Mouse (Mus musculus) intestine, embryonic 14.5 days (tissue): ENCODE measurements around the gene Cltc. TPM values are rescaled to one million over a fixed set of nuclear protein-coding genes. Genes with fewer than 3 reads are reported as not detected.

Source experiments
- ATAC-seq: fragments of 200-750 bp; cut with Nextera tagmentation; replicated peaks from 2 replicates; pipeline ENCODE4 v1.8.0; 2017; ENCODE audit warnings: low read depth, moderate number of reproducible peaks, moderate TSS enrichment, moderate library complexity; ENCODE audit not compliant: low FRiP score, low TSS enrichment
- DNase-seq: peaks from one replicate; pipeline ENCODE4 v3.0.0-alpha.2; 2018; ENCODE audit warnings: low spot score
- H3K27ac ChIP-seq: fragments of 300-500 bp; sonication (generic); 2 replicates; pipeline ENCODE4 v1.5.1; 2014; ENCODE audit warnings: low read depth, mild to moderate bottlenecking, control low read depth
- H3K27me3 ChIP-seq: fragments of 300-500 bp; sonication (generic); replicated peaks from 2 replicates; pipeline ENCODE4 v1.6.1; 2014; ENCODE audit warnings: low read length, control low read depth; ENCODE audit not compliant: control insufficient read depth, insufficient read depth
- H3K36me3 ChIP-seq: fragments of 300-500 bp; sonication (generic); 2 replicates; pipeline ENCODE4 v1.6.1; 2014; ENCODE audit warnings: low read length, control low read depth; ENCODE audit not compliant: control insufficient read depth, insufficient read depth
- H3K4me1 ChIP-seq: fragments of 300-500 bp; sonication (generic); replicated peaks from 2 replicates; pipeline ENCODE4 v1.6.1; 2014; ENCODE audit warnings: low read length, control low read depth, mixed read lengths; ENCODE audit not compliant: control insufficient read depth, insufficient read depth
- H3K4me2 ChIP-seq: fragments of 300-500 bp; sonication (generic); 2 replicates; pipeline ENCODE4 v1.6.1; 2014; ENCODE audit warnings: low read length
- H3K4me3 ChIP-seq: fragments of 300-500 bp; sonication (generic); 2 replicates; pipeline ENCODE4 v1.5.1; 2014; ENCODE audit warnings: low read depth, low read length, control low read depth, mixed read lengths
- H3K9ac ChIP-seq: fragments of 300-500 bp; sonication (generic); 2 replicates; pipeline ENCODE4 v1.6.1; 2014; ENCODE audit warnings: mild to moderate bottlenecking, low read length
- H3K9me3 ChIP-seq: fragments of 300-500 bp; sonication (generic); 2 replicates; pipeline ENCODE4 v1.6.1; 2016; ENCODE audit warnings: low read length, control low read depth; ENCODE audit not compliant: control insufficient read depth
- WGBS: fragments of 180-500 bp; shearing (Covaris S2); extraction: QIAGEN DNeasy Blood & Tissue Kit; methylation state at CpG from one replicate; pipeline ENCODE4 v1.1.7; 2014; 5-methylcytosine and 5-hydroxymethylcytosine counted together
- polyA plus RNA-seq: library from polyadenylated mRNA; unstranded; fragments of >200 nt; fragmentation: Nextera tagmentation; extraction: Ambion mirVana; gene quantifications from 2 replicates; pipeline ENCODE4 v1.2.1, GENCODE M21; 2014

Cltc gene
- polyA plus RNA-seq, 1 experiment from 2014 or later, result 177 TPM

DNA sequence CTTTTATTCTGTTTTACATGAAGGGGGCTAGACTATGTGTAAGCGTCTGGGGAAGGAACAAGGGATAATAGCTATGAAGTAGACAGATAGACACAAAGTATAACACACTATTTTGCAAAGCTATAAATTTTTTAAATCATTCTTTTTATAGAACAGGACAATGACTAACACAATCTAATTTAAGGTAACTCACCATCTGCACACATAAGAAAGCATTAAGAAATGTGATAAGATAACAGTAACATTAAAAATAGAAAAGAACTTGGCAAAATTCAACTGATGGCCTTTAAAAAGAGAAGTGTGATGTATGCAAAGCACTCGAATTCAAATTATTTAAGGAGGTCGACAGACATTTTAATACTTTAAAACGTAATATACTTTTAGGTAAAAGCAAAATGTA lies 22.4 kb downstream of the Cltc start:
- 89% methylated on average over 4 of the region's 4 CpGs for WGBS
- Histone ChIP-seq H3K27ac (no peak overlapping the region), H3K4me2 (no peak overlapping the region), H3K4me3 (no peak overlapping the region), H3K27me3 (no peaks in the 10 kb centered on the region), H3K9ac (no peak overlapping the region), H3K4me1 (no peaks in the 10 kb centered on the region; the same call in 1 of the 2 replicates), H3K36me3 (peaks cover 65% of the 10 kb centered on the region), H3K9me3 (no peaks in the 10 kb centered on the region)
- no peak for ATAC-seq
- DNase-seq, result no peak

DNA sequence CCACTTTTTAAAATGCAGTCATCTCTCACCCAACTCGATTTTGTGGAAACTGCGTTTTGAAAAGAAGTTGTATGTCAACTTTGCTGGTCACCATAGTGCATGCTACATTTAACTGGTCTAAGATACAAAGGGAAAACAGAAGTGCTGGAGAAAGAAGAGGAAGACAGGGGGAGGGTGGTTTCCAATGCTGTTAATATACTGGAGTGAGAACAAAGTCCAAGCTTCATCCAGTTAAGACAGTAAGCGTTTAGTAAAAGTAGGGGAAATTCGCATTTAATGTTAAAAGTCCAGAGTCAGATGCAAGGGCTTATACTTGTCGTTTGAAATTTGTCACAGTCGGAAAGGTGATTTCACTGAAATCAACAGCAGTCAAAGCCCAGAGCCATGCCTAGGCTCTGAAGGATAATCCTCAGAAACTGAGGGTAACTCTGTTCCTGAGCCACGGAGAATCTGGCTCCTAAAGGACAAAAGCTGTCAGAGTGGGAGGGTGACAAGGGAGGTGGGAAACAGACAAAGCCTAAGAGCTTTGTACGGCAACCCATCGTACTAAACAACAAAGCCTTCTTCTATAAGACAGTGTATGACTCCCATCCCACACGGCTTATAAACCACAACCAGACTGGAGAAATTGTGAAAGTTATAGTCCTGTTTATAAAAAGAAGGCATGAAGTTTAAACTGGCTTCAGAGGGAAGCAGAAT lies 23.0 kb downstream of the Cltc start:
- Histone ChIP-seq H3K36me3 (peaks cover 70% of the 10 kb centered on the region), H3K4me1 (no peaks in the 10 kb centered on the region; the same call in 1 of the 2 replicates), H3K27ac (no peak overlapping the region), H3K27me3 (no peaks in the 10 kb centered on the region), H3K4me3 (no peak overlapping the region), H3K9me3 (no peaks in the 10 kb centered on the region), H3K4me2 (no peak overlapping the region), H3K9ac (no peak overlapping the region)
- WGBS, result 78% methylated on average over 10 of the region's 10 CpGs
- no peak for DNase-seq
- no peak for ATAC-seq

DNA sequence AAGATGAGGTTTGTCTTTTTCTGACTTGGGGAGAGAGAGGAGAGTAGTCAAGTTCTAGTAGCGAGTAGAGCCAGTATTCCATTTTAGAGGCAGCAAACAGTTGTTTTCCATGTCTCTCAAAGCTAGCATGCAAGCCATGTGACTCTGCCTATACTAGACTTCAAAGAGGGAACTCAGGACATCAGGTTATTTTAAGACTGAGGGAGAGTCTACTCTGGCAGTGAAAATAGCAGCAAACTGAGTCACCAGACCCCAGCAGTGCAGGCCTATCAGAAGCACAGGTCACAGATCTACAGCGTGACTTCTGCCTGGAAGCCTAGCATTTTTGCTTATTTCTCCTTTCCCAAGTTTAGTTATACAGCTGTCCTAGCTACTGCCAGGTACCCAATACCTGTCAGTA lies 25.9 kb downstream of the Cltc start:
- H3K9ac ChIP-seq, result no peak overlapping the region
- DNase-seq (no peak), ATAC-seq (no peak)
- 95% methylated on average over 2 of the region's 2 CpGs for WGBS
- no peak overlapping the region for H3K27ac ChIP-seq
- no peak overlapping the region for H3K4me3 ChIP-seq
- H3K36me3 ChIP-seq, result peaks cover 89% of the 10 kb centered on the region
- H3K27me3 ChIP-seq, result no peaks in the 10 kb centered on the region
- H3K4me1 ChIP-seq, result no peaks in the 10 kb centered on the region; the same call in 1 of the 2 replicates
- no peaks in the 10 kb centered on the region for H3K9me3 ChIP-seq
- no peak overlapping the region for H3K4me2 ChIP-seq

DNA sequence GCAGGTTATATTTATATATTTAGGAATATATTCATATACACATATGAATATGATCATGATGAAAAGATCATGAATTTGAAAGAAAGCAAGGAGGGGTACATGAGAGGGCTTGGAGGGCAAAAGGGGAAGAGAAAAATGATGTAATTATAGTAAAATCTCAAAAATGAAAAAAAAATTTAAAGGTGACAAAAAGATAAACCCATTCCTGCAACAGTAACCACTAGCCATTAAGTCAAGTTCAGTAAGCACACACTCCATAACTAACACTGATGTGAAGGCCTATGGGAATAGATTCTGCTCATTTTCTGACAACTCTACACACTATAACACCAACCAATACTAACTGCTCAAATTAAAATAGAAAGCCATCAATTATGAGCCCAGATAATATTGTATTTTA lies 31.8 kb downstream of the Cltc start:
- ATAC-seq (no peak), DNase-seq (no peak)
- Histone ChIP-seq H3K27me3 (no peaks in the 10 kb centered on the region), H3K4me1 (no peaks in the 10 kb centered on the region), H3K4me2 (no peak overlapping the region), H3K9ac (no peak overlapping the region), H3K36me3 (peaks cover 85% of the 10 kb centered on the region), H3K4me3 (no peak overlapping the region), H3K27ac (no peak overlapping the region), H3K9me3 (no peaks in the 10 kb centered on the region)

GRCm38 (mm10) chr11:86724982-86725381 lies 32.4 kb downstream of the Cltc start:
- peaks cover 86% of the 10 kb centered on the region for H3K36me3 ChIP-seq
- WGBS, result 88% methylated on average over 7 of the region's 7 CpGs

DNA sequence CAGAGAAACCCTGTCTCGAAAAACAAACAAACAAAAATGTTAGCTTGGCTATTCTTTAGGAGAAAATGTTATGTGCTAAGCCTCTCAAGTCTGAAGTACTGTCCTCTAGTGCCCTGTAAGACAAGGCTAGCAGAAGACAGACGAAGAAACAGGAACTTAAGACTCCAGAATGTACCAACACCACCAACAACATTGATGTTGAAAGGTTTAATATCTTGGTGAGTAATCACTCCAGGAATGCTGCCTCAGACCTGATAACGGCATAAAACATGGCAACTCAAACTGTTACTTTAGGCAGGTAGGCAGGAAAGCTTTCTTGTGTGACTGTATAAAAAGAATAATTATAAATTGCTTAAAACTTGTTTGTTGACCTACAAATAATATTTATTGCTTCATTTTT lies 33.4 kb downstream of the Cltc start:
- Histone ChIP-seq H3K27me3 (no peaks in the 10 kb centered on the region), H3K27ac (no peak overlapping the region), H3K36me3 (peaks cover 87% of the 10 kb centered on the region), H3K4me1 (no peaks in the 10 kb centered on the region), H3K9ac (no peak overlapping the region), H3K4me3 (no peak overlapping the region), H3K9me3 (no peaks in the 10 kb centered on the region), H3K4me2 (no peak overlapping the region)
- ATAC-seq (no peak), DNase-seq (no peak)
- 91% methylated on average over 3 of the region's 3 CpGs for WGBS

More at GRCm38 (mm10) chr11:86724982-86725381, 32.4 kb downstream of the Cltc start:
- H3K4me2 ChIP-seq, result no peak overlapping the region
- H3K9ac ChIP-seq, result no peak overlapping the region
- ATAC-seq (no peak), DNase-seq (no peak)
- H3K4me3 ChIP-seq, result no peak overlapping the region
- no peaks in the 10 kb centered on the region for H3K27me3 ChIP-seq
- no peaks in the 10 kb centered on the region for H3K4me1 ChIP-seq
- no peak overlapping the region for H3K27ac ChIP-seq
- no peaks in the 10 kb centered on the region for H3K9me3 ChIP-seq

DNA sequence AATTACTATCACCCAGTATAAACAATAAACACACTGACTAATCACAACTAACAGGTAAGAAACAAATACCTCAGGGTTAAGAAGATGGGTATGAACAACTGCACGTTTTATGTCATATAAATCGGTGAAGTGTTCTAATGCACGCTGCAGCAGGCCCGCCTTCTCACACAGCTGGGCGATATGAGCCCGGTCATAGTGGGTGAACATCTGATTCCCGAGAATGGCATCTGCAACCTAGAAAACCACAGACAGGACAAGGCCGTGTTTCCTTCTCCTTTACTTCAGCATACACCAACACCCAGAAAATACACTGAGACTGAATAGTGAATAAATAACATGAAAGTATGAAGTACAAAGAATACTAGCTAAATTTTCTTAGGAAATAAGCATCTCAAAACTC lies 38.0 kb downstream of the Cltc start:
- DNase-seq (no peak), ATAC-seq (no peak)
- H3K36me3 ChIP-seq, result peaks cover 93% of the 10 kb centered on the region
- no peak overlapping the region for H3K4me2 ChIP-seq
- H3K9ac ChIP-seq, result no peak overlapping the region
- no peaks in the 10 kb centered on the region for H3K9me3 ChIP-seq
- H3K27me3 ChIP-seq, result no peaks in the 10 kb centered on the region
- H3K4me1 ChIP-seq, result no peaks in the 10 kb centered on the region
- no peak overlapping the region for H3K27ac ChIP-seq
- H3K4me3 ChIP-seq, result no peak overlapping the region
- 94% methylated on average over 8 of the region's 8 CpGs for WGBS

GRCm38 (mm10) chr11:86718369-86718768 lies 39.0 kb downstream of the Cltc start:
- WGBS, result 79% methylated on average over 3 of the region's 3 CpGs
- Histone ChIP-seq H3K4me3 (no peak overlapping the region), H3K27me3 (no peaks in the 10 kb centered on the region), H3K36me3 (peaks cover 93% of the 10 kb centered on the region), H3K9me3 (no peaks in the 10 kb centered on the region), H3K4me1 (no peaks in the 10 kb centered on the region), H3K27ac (no peak overlapping the region), H3K4me2 (no peak overlapping the region), H3K9ac (no peak overlapping the region)
- ATAC-seq (no peak), DNase-seq (no peak)

GRCm38 (mm10) chr11:86717306-86718065 lies 39.9 kb downstream of the Cltc start:
- H3K36me3 ChIP-seq, result peaks cover 93% of the 10 kb centered on the region
- ATAC-seq (no peak), DNase-seq (no peak)
- no peaks in the 10 kb centered on the region for H3K4me1 ChIP-seq
- no peak overlapping the region for H3K9ac ChIP-seq
- no peak overlapping the region for H3K4me3 ChIP-seq
- WGBS, result 94% methylated on average over 6 of the region's 6 CpGs
- H3K9me3 ChIP-seq, result no peaks in the 10 kb centered on the region
- H3K4me2 ChIP-seq, result no peak overlapping the region
- no peaks in the 10 kb centered on the region for H3K27me3 ChIP-seq
- H3K27ac ChIP-seq, result no peak overlapping the region
